Mouse (Mus musculus): ENCODE measurements around the gene Rnf144a. TPM values are rescaled to one million over a fixed set of nuclear protein-coding genes. Genes with fewer than 3 reads are reported as not detected.

Gene Rnf144a
- 24.3 and 28.3 TPM in 2 replicates for polyA plus RNA-seq (2012; rRNA removed)

GRCm38 (mm10) chr12:26415104-26415771 lies at the start of gene Rnf144a:
Gene Rnf144a (minus strand): TSS chr12:26415254.
- peak; percentile 94 for DNase-seq (ENCODE audit: low read depth)
- TF ChIP-seq CTCF (IDR thresholded peaks at IDR 0.05; ENCODE audit: borderline replicate concordance, extremely low read depth, insufficient read depth, insufficient read length): peak; percentile 94
- TF ChIP-seq POLR2A (IDR thresholded peaks at IDR 0.05; ENCODE audit: borderline replicate concordance, extremely low read depth, insufficient read depth, insufficient read length, poor library complexity, severe bottlenecking): peak; percentile 91; the same call in 1 of the 2 replicates

- TF ChIP-seq CTCF (IDR thresholded peaks at IDR 0.05; ENCODE audit: borderline replicate concordance, extremely low read depth, insufficient read depth, insufficient read length) (no peak), POLR2A (IDR thresholded peaks at IDR 0.05; ENCODE audit: borderline replicate concordance, extremely low read depth, insufficient read depth, insufficient read length, poor library complexity, severe bottlenecking) (no peak)
- DNase-seq (ENCODE audit: low read depth): no peak
Observed at GRCm38 (mm10) chr12:26460091-26460490, 45.0 kb upstream of the Rnf144a start.

- TF ChIP-seq POLR2A (IDR thresholded peaks at IDR 0.05; ENCODE audit: borderline replicate concordance, extremely low read depth, insufficient read depth, insufficient read length, poor library complexity, severe bottlenecking): no peak
- TF ChIP-seq CTCF (IDR thresholded peaks at IDR 0.05; ENCODE audit: borderline replicate concordance, extremely low read depth, insufficient read depth, insufficient read length): no peak
- peak; percentile 71 for DNase-seq (ENCODE audit: low read depth)
Observed at GRCm38 (mm10) chr12:26456028-26456698, 41.1 kb upstream of the Rnf144a start, which contains the start of gene Rsad2. Gene Rsad2 (minus strand): TSS chr12:26456452.

GRCm38 (mm10) chr12:26454682-26455081 lies 39.6 kb upstream of the Rnf144a start:
- no peak for TF ChIP-seq CTCF (IDR thresholded peaks at IDR 0.05; ENCODE audit: borderline replicate concordance, extremely low read depth, insufficient read depth, insufficient read length)
- TF ChIP-seq POLR2A (IDR thresholded peaks at IDR 0.05; ENCODE audit: borderline replicate concordance, extremely low read depth, insufficient read depth, insufficient read length, poor library complexity, severe bottlenecking): no peak
- no peak for DNase-seq (ENCODE audit: low read depth)

- TF ChIP-seq CTCF (IDR thresholded peaks at IDR 0.05; ENCODE audit: borderline replicate concordance, extremely low read depth, insufficient read depth, insufficient read length) (no peak), POLR2A (IDR thresholded peaks at IDR 0.05; ENCODE audit: borderline replicate concordance, extremely low read depth, insufficient read depth, insufficient read length, poor library complexity, severe bottlenecking) (no peak)
- no peak for DNase-seq (ENCODE audit: low read depth)
Observed at GRCm38 (mm10) chr12:26452951-26453350, 37.9 kb upstream of the Rnf144a start.

- no peak for TF ChIP-seq CTCF (IDR thresholded peaks at IDR 0.05; ENCODE audit: borderline replicate concordance, extremely low read depth, insufficient read depth, insufficient read length)
- TF ChIP-seq POLR2A (IDR thresholded peaks at IDR 0.05; ENCODE audit: borderline replicate concordance, extremely low read depth, insufficient read depth, insufficient read length, poor library complexity, severe bottlenecking): no peak
- no peak for DNase-seq (ENCODE audit: low read depth)
Observed at GRCm38 (mm10) chr12:26451150-26451549, 36.1 kb upstream of the Rnf144a start.

- DNase-seq (ENCODE audit: low read depth): no peak
- TF ChIP-seq POLR2A (IDR thresholded peaks at IDR 0.05; ENCODE audit: borderline replicate concordance, extremely low read depth, insufficient read depth, insufficient read length, poor library complexity, severe bottlenecking): no peak
- no peak for TF ChIP-seq CTCF (IDR thresholded peaks at IDR 0.05; ENCODE audit: borderline replicate concordance, extremely low read depth, insufficient read depth, insufficient read length)
Observed at GRCm38 (mm10) chr12:26449483-26449882, 34.4 kb upstream of the Rnf144a start.

- TF ChIP-seq POLR2A (IDR thresholded peaks at IDR 0.05; ENCODE audit: borderline replicate concordance, extremely low read depth, insufficient read depth, insufficient read length, poor library complexity, severe bottlenecking): no peak
- TF ChIP-seq CTCF (IDR thresholded peaks at IDR 0.05; ENCODE audit: borderline replicate concordance, extremely low read depth, insufficient read depth, insufficient read length): no peak
- no peak for DNase-seq (ENCODE audit: low read depth)
Observed at GRCm38 (mm10) chr12:26446377-26447045, 31.5 kb upstream of the Rnf144a start.

- no peak for TF ChIP-seq CTCF (IDR thresholded peaks at IDR 0.05; ENCODE audit: borderline replicate concordance, extremely low read depth, insufficient read depth, insufficient read length)
- no peak for TF ChIP-seq POLR2A (IDR thresholded peaks at IDR 0.05; ENCODE audit: borderline replicate concordance, extremely low read depth, insufficient read depth, insufficient read length, poor library complexity, severe bottlenecking)
- no peak for DNase-seq (ENCODE audit: low read depth)
Observed at GRCm38 (mm10) chr12:26444511-26444910, 29.5 kb upstream of the Rnf144a start.

- DNase-seq (ENCODE audit: low read depth): peak; percentile 70
- TF ChIP-seq POLR2A (IDR thresholded peaks at IDR 0.05; ENCODE audit: borderline replicate concordance, extremely low read depth, insufficient read depth, insufficient read length, poor library complexity, severe bottlenecking): no peak
- TF ChIP-seq CTCF (IDR thresholded peaks at IDR 0.05; ENCODE audit: borderline replicate concordance, extremely low read depth, insufficient read depth, insufficient read length): peak; percentile 79; the same call in 1 of the 2 replicates
Observed at GRCm38 (mm10) chr12:26444054-26444453, 29.0 kb upstream of the Rnf144a start.

GRCm38 (mm10) chr12:26439366-26439765 lies 24.3 kb upstream of the Rnf144a start:
- peak; percentile 14 for DNase-seq (ENCODE audit: low read depth)
- TF ChIP-seq POLR2A (IDR thresholded peaks at IDR 0.05; ENCODE audit: borderline replicate concordance, extremely low read depth, insufficient read depth, insufficient read length, poor library complexity, severe bottlenecking) (no peak), CTCF (IDR thresholded peaks at IDR 0.05; ENCODE audit: borderline replicate concordance, extremely low read depth, insufficient read depth, insufficient read length) (no peak)

Measured in brain, embryonic 14.5 days (tissue).